Mouse (Mus musculus): ENCODE results near the gene Ehd1.
"Not testable (repeated sequence)": the region's sequence is repeated elsewhere in the genome, so short reads cannot be mapped to it uniquely, and the experiment has no call there.

The Ehd1 gene

DNA sequence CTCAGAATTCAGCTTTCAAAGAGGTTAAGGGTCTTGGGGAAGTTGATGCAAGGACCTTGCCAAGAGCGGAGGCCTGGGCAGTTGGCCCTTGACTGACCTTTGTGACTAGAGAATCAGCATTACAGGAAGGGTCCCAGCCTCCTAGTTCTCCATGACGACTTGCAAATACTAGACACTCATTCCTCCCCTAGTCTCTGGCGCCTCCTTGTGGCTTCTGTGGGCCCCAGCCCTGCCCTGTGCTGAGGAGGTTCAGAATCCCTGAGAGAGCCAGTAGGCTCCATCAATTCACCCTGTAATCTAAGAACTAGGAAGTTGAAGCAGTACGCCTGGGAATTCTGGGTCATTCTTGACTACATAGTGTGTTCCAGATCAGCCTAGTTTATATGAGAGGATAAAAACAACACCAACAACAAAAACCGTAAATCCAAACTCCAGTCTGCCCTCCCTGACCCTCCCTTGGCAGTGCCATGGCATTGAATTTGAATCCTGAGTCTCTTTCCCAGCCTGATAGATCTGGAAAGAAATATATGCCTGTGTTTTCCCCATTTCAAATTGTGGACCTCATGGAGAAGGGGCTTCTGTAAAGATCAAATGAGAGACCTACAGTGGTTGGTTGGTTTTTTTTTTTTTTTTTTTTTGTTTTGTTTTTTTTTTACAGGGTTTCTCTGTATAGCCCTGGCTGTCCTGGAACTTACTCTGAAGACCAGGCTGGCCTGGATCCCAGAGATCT, 28.4 kb downstream of the Ehd1 start:
- peak; percentile 89 for DNase-seq

- DNase-seq: no peak
Observed at GRCm38 (mm10) chr19:6305517-6306115, 29.1 kb downstream of the Ehd1 start.

GRCm38 (mm10) chr19:6306137-6306551, 29.6 kb downstream of the Ehd1 start, which contains the start of gene Cdc42bpg:
Gene Cdc42bpg (plus strand): TSS chr19:6306456.
- DNase-seq: peak; percentile 90

DNA sequence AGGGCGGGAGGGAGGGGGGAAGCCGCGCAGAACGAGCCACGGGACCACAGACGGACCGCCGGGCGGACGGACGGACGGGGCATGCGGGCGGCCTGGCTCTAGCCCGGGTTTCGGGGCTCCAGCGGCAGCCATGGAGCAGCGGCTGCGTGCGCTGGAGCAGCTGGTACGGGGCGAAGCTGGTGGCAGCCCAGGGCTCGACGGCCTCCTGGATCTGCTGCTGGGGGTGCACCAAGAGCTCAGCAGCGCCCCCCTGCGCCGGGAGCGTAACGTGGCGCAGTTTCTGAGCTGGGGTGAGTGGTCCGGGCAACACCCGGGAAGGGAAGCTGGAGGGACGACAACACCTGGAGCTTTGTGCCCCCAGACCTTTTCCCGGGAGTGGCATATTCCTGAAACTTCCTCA, 30.1 kb downstream of the Ehd1 start:
- DNase-seq: peak; percentile 78

GRCm38 (mm10) chr19:6307733-6308531, 31.4 kb downstream of the Ehd1 start:
- DNase-seq: no peak

DNA sequence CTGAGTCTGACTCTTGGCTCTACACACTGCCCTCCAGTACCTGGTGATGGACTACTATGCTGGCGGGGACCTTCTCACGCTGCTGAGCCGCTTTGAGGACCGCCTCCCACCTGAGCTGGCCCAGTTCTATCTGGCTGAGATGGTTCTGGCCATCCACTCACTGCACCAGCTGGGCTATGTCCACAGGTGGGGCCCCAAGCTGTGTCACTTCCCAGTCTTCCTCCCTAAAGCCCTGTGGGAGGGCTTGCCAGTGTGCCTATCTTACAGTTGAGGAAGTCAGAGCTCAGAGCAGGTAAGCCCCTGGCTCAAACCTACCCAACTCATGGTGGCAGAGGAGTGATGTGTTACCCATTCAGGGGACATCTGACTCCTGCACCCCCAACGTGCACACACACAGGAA, 33.7 kb downstream of the Ehd1 start:
- DNase-seq: no peak

GRCm38 (mm10) chr19:6311783-6312182, 35.3 kb downstream of the Ehd1 start:
- DNase-seq: not testable (repeated sequence)

- no peak for DNase-seq
Observed at GRCm38 (mm10) chr19:6313796-6314195, 37.3 kb downstream of the Ehd1 start.

- DNase-seq: no peak
Observed at GRCm38 (mm10) chr19:6314513-6314912, 38.0 kb downstream of the Ehd1 start.

DNA sequence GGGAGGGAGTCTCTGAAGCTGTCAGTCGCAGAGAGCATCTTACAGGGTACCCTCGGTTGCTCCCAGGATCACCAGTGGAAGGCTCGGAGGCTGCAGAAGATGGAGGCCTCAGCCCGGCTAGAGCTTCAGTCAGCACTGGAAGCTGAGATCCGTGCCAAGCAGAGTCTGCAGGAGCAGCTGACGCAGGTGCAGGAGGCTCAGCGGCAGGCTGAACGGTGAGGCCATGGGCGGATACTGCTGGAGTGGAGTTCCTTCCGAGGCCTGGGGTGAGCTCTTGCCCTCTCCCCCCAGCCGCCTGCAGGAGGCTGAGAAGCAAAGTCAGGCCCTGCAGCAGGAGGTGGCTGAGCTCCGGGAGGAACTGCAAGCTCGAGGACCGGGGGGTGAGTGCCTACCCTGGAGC, 39.0 kb downstream of the Ehd1 start:
- no peak for DNase-seq

GRCm38 (mm10) chr19:6318145-6318544, 41.6 kb downstream of the Ehd1 start:
- DNase-seq: no peak

DNA sequence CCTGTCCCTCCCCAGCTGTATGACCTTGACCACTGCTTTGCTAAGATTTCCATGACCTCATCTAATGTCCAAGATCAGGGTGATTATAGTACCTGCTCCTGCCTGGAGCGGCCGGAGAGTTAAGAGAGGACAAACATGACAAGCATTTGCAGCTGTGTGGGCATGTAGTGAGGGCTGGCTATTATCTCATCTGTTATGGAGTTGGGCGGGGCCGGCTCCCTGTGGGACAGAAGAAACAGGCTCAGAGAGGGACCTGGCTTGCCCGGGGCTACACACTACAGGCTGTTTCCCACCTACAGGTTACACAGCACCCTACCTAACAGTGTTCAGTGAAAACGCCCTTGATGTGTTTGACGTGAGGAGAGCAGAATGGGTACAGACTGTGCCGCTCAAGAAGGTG, 44.8 kb downstream of the Ehd1 start:
- DNase-seq: no peak

- no peak for DNase-seq
Observed at GRCm38 (mm10) chr19:6321786-6322621, 45.5 kb downstream of the Ehd1 start.

- DNase-seq: no peak
Observed at GRCm38 (mm10) chr19:6324751-6325150, 48.2 kb downstream of the Ehd1 start.

DNA sequence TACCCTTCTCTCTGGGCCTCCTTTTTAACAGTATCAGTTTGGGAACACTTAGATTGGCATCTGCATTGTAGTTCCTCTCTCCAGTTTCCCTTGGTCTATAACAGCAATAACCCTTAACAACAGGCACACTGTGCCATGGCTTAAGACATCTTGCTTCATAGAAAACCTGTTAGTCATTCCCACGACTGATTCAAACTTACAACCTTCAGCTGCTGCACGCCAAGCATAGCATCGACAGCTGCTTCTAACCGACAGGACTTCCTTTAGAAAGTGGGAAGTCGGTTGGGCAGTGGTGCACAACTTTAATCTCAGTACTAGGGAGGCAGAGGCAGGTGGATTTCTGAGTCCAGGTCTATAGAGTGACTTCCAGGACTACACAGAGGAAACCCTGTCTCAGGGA, 54.7 kb downstream of the Ehd1 start:
- no peak for DNase-seq

- no peak for DNase-seq
Observed at GRCm38 (mm10) chr19:6331719-6332516, 55.4 kb downstream of the Ehd1 start.

- DNase-seq: no peak
Observed at GRCm38 (mm10) chr19:6333761-6334595, 57.5 kb downstream of the Ehd1 start.

DNA sequence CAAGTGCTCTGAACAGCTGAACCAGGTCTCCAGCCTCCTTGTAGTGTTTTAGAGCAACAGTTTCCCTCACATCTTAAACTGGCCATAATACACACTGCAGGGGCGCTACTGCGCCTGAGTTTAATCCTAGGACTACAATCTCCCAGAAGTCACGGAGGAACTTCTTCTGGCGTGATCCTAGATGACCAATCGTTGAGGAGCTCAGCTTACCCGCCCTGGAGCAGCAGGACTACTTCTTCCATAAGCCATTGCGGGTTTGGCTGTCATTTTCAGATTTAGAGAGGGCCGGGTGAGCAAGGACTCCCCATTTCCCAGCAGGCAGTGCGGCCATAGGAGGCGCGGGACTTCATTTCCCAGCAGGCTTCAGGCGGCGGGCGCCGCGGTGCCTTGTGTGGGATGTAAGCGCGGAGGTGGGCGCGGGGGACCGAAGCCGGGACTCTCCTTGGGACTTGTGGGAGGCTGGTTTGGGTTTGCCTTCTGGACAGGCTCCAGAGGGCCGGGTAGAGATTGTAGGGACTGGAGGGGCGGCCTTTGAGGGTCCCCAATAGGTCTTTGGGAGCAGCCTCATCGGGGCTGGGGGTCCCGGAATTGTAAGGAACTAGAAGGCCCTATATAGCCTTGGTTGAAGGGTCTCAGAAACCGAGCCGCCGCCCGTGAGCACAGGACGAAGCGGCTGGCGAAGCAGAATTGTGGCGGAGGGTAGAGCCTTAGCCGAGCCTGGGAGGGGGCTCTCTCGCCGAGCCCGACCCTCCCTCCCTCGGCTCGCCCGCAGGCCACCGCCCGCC, 58.3 kb downstream of the Ehd1 start, which contains the start of gene Men1:
Gene Men1 (plus strand): TSS at position 307 of the 785 bp plus-strand sequence.
- DNase-seq: peak; percentile 91

DNA sequence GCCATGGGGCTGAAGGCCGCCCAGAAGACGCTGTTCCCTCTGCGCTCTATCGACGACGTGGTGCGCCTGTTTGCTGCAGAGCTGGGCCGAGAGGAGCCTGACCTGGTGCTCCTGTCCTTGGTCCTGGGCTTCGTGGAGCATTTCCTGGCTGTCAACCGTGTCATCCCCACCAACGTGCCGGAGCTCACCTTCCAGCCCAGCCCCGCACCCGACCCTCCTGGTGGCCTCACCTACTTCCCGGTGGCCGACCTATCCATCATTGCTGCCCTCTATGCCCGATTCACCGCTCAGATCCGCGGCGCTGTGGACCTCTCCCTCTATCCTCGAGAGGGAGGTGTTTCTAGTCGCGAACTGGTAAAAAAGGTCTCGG, 58.9 kb downstream of the Ehd1 start:
- no peak for DNase-seq

GRCm38 (mm10) chr19:6336920-6337319, 60.4 kb downstream of the Ehd1 start:
- DNase-seq: no peak
